Mouse (Mus musculus) ES-E14 (cell line): ENCODE measurements at regions not wholly inside any gene's neighbourhood (a gene's known extent, or its start where the extent isn't known, plus 50 kb on each side); places are given as distances from the start of the nearest gene placed in this dataset.

Experiments
- DNase-seq: peaks from one replicate; pipeline ENCODE4 v3.0.0-alpha.2; 2013; ENCODE audit warnings: low read depth, low spot score
- H3K27ac ChIP-seq: 2 replicates; pipeline ENCODE4 v1.5.1; 2012; ENCODE audit warnings: low read depth, mild to moderate bottlenecking, low read length, moderate library complexity, mixed read lengths; ENCODE audit not compliant: poor library complexity, insufficient read depth, severe bottlenecking
- H3K36me3 ChIP-seq: 2 replicates; pipeline ENCODE4 v1.6.1; 2012; ENCODE audit warnings: mild to moderate bottlenecking, low read length, moderate library complexity, mixed read lengths; ENCODE audit not compliant: control insufficient read depth, poor library complexity, insufficient read depth, severe bottlenecking
- H3K4me1 ChIP-seq, 2 experiments: fragments of 150-350 bp in 1 of 2; sonication (generic) in 1 of 2; 2 replicates each; pipeline ENCODE4 v1.6.1; 2012; ENCODE audit warnings: low read length in 2 of 2, mild to moderate bottlenecking in 1 of 2, mixed read lengths in 1 of 2; ENCODE audit not compliant: control insufficient read depth in 2 of 2, insufficient read depth in 2 of 2, poor library complexity in 1 of 2
- H3K4me3 ChIP-seq, 2 experiments: fragments of 150-350 bp in 1 of 2; sonication (generic) in 1 of 2; 2 replicates each; pipeline ENCODE4 v1.5.1; 2012; ENCODE audit warnings: low read length in 2 of 2, low read depth in 1 of 2, mild to moderate bottlenecking in 1 of 2, mixed read lengths in 1 of 2; ENCODE audit not compliant: insufficient read depth in 1 of 2, poor library complexity in 1 of 2, severe bottlenecking in 1 of 2
- H3K9ac ChIP-seq: 2 replicates; pipeline ENCODE4 v1.6.1; 2012; ENCODE audit warnings: low read depth, mild to moderate bottlenecking, low read length, mixed read lengths; ENCODE audit not compliant: poor library complexity, insufficient read depth, severe bottlenecking
- H3K9me3 ChIP-seq: fragments of 150-350 bp; sonication (generic); 2 replicates; pipeline ENCODE4 v1.6.1; 2012; ENCODE audit warnings: low read depth, mild to moderate bottlenecking, low read length; ENCODE audit not compliant: control insufficient read depth, insufficient read depth
- CHD2 ChIP-seq: IDR thresholded peaks from 2 replicates; pipeline ENCODE4 v1.6.1; 2014; ENCODE audit warnings: mild to moderate bottlenecking, low read depth, low read length, inconsistent platforms
- HCFC1 ChIP-seq: IDR thresholded peaks from 2 replicates; pipeline ENCODE4 v1.6.1; 2012; ENCODE audit warnings: low read length, inconsistent platforms, borderline replicate concordance; ENCODE audit not compliant: insufficient read depth
- MAFK ChIP-seq: IDR thresholded peaks from 2 replicates; pipeline ENCODE4 v1.6.1; 2014; ENCODE audit warnings: mild to moderate bottlenecking, low read depth, low read length, inconsistent platforms; ENCODE audit not compliant: insufficient read depth
- ZC3H11A ChIP-seq: IDR thresholded peaks from 2 replicates; pipeline ENCODE4 v1.6.1; 2012; ENCODE audit warnings: low read depth, mild to moderate bottlenecking, inconsistent platforms, low read length, borderline replicate concordance
- ZNF384 ChIP-seq: IDR thresholded peaks from 2 replicates; pipeline ENCODE4 v1.6.1; 2012; ENCODE audit warnings: low read depth, low read length, inconsistent platforms
- in situ Hi-C, 2 experiments: fragments of 600-800 bp; cut with MboI; formaldehyde crosslinking; loops; one replicate each; pipeline ENCODE4 v1.15.1; 2025; ENCODE audit warnings: low sequenced_read_pairs in 2 of 2, inconsistent platforms in 1 of 2; ENCODE audit not compliant: unreplicated experiment in 2 of 2

DNA sequence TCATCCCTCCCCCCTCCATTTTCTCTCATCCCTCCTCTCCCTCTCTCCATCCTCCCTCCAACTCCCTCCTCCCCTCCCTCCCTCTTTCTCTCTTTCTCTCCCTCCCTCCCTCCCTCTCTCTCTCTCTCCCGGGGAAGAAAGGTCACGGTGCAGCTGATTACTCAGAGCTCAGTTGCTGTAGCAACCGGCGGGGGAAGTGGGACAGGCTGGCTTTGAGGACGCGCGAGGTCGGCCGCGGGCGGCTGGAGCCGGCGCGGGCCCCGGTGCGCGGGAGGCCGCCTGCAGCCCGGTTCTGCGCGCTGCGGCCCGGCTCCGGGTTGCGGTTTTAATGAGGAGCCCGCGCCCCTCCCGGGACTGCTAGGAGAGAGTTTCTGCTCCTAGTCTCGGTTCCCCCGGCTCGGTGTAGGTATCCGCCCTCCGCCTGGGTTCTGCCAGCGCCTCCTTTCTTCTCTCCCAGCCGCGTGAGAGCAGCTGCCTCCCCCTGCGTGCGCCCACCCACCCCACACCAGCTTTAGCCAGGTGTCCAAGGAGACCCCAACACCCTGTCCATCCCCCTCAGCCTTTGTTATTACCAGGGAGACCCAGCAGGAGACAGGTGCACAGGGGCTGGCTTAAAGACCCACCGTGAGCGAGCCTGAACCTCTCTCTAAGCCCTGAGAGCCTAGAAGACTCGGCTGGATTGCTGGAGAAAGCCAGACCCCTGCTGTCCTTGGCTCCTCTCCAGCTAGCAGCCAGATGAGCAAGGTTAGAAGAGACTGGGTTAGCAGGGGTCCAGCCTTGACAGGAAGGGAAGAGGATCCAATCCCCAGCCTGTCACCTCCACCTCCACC lies 98.6 kb downstream of the Cstad start:
- Histone ChIP-seq H3K27ac (peak overlapping the region; percentile 20; the same call in 1 of the 2 replicates), H3K9me3 (no peaks in the 10 kb centered on the region), H3K9ac (peak overlapping the region; percentile 66), H3K36me3 (no peaks in the 10 kb centered on the region), H3K4me3 (peak overlapping the region; percentile 64 to 68), H3K4me1 (peaks cover 4 to 29% of the 10 kb centered on the region in 2 experiments; a peak in 2 of 4 replicates)
- TF ChIP-seq HCFC1 (no peak), CHD2 (no peak), MAFK (no peak), ZC3H11A (no peak), ZNF384 (no peak)
- no peak for DNase-seq
- in situ Hi-C loops = no loop called here

DNA sequence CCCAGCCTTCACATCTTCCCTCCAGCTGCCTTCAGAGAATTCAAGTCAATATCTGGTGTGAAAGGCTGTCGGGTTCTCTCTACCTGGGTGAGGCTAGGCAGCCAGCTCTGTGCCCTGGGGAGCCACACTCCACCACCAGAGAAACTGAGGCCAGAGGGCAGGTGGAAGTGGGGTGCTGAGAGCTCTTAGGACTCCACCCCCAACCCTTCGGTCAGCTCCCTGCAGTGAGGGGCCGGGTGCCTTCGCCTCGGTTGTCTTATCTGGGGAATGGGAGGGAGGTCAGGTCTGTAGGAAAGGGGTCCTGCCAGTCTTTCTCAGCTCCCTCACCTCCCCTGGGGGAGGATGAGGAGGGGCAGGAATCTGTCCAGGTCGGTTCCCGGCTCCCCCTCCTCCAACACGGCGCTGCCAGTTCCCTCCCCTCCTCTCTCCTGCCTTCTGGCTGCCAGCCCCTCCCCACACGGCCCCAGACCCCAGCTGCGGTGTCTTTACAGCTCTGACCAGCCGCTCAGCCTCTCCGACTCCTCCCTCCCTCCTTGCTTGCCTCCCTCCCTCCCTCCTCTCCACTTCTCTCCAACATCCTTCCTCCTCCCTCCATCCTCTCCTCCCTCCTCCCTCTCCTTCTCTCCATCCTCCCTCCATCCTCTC lies 97.8 kb downstream of the Cstad start:
- DNase-seq = no peak
- no peak overlapping the region for H3K27ac ChIP-seq
- H3K4me1 ChIP-seq = peaks cover 4 to 32% of the 10 kb centered on the region in 2 experiments; a peak in 2 of 4 replicates
- H3K4me3 ChIP-seq = peak overlapping the region; percentile 64 to 68
- in situ Hi-C loops = no loop called here
- H3K9ac ChIP-seq = peak overlapping the region; percentile 37; the same call in 1 of the 2 replicates
- no peaks in the 10 kb centered on the region for H3K9me3 ChIP-seq
- no peak for TF ChIP-seq HCFC1
- no peak for TF ChIP-seq ZC3H11A
- no peaks in the 10 kb centered on the region for H3K36me3 ChIP-seq

DNA sequence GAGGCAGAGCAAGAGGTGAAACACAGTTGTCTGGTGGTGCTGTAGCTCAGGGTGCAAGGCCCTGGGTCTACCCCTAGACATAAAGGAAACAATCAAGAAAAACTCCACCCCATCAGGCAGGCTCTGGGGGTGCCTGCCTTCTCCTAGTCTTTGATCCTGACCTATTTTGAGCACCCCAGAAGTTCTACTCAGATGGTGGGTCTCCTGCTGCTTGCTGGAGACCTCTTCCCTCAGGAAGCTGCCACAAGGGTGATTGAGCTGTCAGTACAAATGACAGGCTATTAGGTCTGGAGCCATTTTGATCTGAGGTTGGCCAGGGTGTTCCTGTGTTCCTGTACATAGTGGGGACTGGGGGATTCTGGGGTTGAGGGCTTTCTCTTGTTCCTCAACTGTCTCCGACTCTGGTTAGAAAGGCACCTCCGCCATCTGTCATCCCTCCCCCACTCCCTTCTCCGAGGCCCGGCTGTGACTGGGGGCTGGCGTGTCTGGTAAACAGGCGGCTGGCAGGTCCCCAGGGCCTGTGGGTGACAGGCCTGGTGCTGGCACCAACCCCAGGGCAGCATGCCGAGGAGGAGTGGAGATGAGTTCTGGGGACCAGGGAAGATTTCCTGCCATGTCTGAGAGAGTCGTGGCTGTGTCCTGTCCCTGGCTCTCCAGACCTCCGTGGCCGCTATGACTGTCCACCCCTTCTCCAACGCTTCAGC lies 97.2 kb downstream of the Cstad start:
- DNase-seq = no peak
- Histone ChIP-seq H3K9me3 (no peaks in the 10 kb centered on the region), H3K27ac (no peak overlapping the region), H3K4me3 (no peak overlapping the region), H3K4me1 (peaks cover 4 to 34% of the 10 kb centered on the region in 2 experiments; a peak in 2 of 4 replicates), H3K36me3 (no peaks in the 10 kb centered on the region), H3K9ac (peak overlapping the region; percentile 37; the same call in 1 of the 2 replicates)
- TF ChIP-seq MAFK = no peak
- no peak for TF ChIP-seq ZNF384
- no peak for TF ChIP-seq ZC3H11A
- no peak for TF ChIP-seq CHD2
- no peak for TF ChIP-seq HCFC1
- in situ Hi-C loops = no loop called here

DNA sequence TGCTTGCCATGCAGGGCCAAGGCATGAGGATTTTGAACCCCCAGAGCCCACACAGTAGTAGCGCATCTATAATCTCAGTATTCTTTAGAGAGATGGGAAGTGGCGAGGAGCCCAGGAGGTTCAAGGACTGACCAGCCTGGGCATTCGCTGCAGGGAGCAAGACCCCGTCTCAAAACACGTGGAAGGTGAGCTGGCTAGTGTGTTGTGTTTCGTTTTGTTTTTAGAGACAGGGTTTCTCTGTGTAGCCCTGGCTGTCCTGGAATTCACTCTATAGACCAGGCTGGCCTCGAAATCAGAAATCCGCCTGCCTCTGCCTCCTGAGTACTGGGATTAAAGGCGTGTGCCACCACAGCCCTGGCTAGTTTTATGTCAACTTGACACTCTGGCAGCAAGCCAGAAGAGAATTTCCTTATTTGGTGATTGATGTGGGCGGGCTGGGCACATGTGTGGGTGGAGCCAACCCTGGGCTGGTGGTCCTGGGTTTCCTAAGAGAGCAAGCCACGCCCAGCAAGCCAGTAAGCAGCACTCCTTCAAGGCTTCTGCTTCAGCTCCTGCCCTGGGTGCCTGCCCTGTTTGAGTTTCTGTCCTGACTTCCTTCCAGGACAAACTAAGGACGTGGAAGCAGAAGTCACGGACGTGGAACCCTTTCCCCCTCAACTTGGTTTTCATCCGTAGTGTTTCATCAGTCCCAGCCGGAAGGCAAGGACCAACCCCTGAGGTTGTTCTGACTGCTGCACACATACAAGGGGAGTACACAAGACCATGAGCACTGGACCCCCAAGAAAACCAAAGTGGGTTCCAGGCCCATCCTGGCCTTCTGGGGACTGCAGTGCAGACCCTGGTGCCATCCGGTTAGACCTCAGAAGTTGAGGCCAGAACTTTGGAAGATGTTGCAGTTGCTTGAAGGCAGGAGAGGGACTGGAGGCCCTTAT lies 96.4 kb downstream of the Cstad start:
- Histone ChIP-seq H3K9me3 (no peaks in the 10 kb centered on the region), H3K4me3 (no peak overlapping the region), H3K27ac (no peak overlapping the region), H3K9ac (no peak overlapping the region; the same call in 1 of the 2 replicates), H3K36me3 (no peaks in the 10 kb centered on the region), H3K4me1 (peaks cover 4 to 39% of the 10 kb centered on the region in 2 experiments; a peak in 2 of 4 replicates)
- TF ChIP-seq CHD2 = no peak
- no peak for TF ChIP-seq MAFK
- TF ChIP-seq ZC3H11A = no peak
- TF ChIP-seq HCFC1 = no peak
- TF ChIP-seq ZNF384 = no peak
- in situ Hi-C loops = no loop called here
- peak; percentile 83 for DNase-seq
